Mouse (Mus musculus) thymus, adult 18-20 months (tissue): ENCODE measurements around the gene Ksr2.
"Not testable (repeated sequence)": the region's sequence is repeated elsewhere in the genome, so short reads cannot be mapped to it uniquely, and the experiment has no call there.

Experiments used
- DNase-seq, 2 experiments: peaks; one replicate each; pipeline ENCODE4 v3.0.0; 2022; ENCODE audit warnings: mixed read lengths in 2 of 2

Ksr2 gene

DNA sequence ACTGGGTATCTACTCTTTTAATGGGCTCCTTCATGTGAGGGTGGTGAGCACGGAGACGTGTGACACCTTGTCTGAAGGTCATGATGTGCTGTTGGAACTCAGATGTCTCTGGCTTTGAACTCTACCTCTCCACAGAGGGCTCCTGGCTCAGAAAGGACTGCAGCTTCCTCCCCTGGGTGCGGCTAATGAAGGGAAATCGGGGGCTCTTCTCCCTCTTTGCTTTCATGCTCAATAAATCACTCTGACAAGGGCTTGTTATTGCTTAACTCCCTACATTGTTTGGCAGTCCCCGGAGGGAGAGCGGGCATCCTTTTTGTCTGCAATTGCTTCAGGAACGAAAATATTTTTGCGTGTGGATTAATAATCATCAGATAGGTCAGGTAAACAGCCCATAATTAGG is 127.9 kb downstream of the Ksr2 start:
- DNase-seq, result no peak

DNA sequence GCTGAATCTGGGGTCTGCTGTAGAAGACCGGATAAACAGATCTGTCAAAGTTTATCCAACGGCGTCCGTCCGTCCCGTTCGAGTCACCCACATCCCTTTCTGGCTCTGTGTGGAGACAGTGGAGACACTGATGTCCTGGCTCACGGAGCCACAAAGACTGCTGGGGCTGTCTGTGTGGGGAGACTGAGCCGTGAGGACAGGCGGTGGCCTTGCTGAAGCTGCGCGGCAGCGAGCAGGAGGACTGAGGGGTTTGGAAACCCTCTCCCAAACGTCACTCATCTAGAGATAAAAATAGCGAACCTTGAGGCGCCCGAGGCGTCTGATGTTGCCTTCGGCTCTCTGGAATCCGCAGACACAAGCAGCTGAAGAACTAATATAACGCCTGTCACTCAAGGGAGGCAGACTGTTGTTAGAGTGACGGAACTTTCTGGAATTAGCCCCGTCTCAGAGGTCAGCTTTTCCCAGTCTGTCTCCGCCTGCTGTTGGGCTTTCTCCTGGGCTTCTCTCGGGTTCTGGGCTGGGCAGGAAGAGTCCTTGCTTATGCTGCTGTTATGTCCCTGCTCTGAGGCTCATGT is 133.0 kb downstream of the Ksr2 start:
- DNase-seq, result no peak

DNA sequence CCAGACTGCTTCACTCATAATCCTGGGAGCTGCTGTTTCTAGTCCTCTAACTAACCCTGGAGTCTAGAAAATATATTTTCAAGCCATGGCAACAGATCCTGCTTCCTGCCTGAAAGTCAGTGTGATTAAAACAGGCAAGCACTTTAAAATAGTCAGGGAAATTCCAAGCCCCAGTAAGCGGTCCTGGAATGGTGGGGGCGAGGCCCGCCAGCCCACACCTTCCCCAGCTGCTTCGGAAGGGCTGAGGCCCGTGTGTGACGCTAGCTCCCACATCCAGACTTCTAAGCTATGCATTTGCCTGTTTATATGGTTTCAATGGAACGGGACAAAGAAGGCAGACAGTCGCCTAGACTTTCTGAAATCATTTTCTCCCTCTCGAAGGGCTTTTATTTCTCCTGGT is 137.2 kb downstream of the Ksr2 start:
- no peak for DNase-seq

DNA sequence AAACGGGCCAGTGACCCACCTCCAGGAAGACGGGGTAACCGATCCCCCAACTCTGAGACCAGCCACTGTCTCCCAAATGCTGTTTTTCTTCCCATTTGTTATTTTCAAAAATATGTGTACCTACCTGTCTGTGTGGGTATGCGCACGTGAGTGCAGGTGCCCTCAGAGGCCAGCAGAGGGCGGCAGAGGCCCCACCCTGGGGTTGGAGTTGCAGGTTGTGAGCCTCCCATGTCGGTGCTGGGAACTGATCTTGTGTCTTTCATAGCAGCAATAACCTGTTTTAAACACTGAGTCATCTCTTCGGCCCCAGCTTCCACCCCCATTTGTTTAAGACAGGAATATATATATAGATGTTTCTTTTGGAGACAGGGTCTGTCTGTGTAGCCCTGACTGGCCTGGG is 138.3 kb downstream of the Ksr2 start:
- no peak for DNase-seq

DNA sequence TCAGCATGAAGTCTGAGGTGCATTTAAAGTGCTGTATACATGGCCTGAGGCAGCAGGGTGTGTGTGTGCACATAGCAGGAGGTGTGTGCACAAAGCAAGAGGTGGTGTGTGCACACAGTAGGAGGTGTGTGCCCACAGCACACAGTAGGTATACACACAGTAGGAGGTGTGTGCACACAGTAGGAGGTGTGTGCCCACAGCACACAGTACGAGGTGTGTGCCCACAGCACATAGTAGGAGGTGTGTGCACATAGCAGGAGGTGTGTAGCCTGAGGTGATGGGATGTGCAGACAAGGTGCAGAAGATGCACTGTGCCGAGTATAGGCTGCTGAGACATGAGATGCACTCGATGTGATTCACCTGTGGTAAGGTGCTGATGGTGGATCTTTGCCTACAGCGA is 140.7 kb downstream of the Ksr2 start:
- no peak for DNase-seq

DNA sequence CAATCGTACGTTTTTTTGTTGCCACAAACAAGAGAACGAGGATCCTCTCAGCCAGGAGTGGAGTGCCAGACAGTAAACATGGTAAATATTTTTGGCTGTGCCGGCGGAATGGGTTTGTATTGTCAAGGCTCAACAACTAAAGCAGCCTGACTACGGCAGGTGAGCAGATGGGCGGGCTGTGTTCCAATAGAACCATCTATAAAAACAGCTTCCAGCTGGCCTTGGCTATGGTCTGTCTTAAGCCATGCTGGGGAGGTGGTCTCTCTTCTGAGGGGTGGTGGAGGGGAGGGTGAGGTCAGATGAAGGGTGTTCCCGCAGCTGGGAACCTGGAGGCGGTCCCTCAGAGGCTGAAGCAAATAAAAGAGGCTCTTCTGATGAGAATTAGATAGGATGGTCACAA is 142.8 kb downstream of the Ksr2 start:
- DNase-seq, result no peak

DNA sequence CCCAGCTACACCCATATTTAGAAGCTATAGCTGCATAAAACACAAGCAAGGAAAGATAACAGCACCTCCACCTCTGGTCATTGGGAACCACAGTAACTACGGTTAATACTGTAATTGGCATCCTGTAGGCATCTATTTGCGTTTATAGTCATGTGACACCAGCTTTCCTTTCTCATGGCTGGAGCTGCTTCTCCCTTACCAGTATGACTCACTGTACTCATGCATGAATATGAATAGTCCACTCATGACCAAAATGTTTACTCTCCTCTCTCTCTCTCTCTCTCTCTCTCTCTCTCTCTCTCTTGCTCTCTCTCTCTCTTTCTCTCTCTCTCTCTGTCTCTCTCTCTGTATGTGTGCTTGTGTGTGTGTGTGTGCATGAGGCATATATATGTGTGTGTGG is 147.3 kb downstream of the Ksr2 start:
- no peak for DNase-seq

DNA sequence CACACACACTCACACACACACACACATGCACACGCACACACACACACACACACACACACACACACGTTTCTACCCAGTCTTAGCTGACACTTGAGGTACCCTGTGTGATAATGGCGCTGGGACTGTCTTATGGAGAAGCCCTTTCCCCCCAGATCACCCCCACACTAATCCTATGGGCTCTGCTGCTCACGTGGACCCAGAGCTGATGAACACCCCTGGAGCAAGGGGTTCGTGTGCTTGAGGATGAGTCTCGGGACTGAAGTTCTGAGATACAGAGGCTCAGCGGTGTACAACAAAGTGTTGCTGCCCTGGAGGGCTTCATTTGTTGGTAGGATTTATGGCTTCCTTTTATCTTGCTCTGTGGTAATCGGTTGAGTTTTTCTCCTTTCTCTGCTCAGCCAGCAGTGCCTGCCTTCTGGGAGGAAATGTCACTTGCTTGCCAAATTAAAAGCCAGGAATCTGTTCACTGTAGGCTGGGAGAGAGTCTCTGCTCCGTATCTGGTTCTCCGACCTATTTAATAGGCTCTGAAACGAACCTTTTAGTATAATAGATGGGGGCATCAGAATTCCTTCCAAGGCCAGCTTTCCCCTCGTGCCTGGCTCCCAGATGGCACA is 152.4 kb downstream of the Ksr2 start:
- no peak for DNase-seq

DNA sequence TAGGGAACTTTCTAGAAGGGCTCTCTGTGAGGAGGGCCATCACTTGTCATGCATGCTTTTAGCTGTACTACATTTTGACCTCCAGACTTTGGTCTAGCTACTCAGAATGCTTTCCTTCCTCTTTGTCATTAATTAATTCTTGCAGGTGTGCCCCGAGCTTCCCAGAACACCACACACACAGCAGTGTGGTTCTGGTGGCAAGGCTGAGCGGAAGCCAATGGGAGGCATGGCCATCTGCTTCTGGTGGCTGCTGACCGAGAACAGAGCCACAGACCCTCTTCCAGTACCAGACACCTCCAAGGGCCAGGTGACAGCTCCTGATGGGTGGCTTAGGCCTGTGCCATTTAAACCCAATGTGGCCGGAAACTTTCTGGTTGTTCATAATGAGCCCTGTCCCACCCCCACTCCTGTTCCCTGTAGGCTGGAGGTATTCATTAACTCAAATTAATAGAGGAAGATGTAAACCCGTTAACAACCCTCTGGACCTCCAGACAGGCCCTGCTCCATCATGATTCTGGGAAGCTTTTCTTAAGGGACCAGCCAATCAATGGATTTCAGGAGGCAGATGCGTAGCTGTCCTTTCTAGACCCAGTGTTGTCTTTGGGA is 155.5 kb downstream of the Ksr2 start:
- DNase-seq, result no peak

DNA sequence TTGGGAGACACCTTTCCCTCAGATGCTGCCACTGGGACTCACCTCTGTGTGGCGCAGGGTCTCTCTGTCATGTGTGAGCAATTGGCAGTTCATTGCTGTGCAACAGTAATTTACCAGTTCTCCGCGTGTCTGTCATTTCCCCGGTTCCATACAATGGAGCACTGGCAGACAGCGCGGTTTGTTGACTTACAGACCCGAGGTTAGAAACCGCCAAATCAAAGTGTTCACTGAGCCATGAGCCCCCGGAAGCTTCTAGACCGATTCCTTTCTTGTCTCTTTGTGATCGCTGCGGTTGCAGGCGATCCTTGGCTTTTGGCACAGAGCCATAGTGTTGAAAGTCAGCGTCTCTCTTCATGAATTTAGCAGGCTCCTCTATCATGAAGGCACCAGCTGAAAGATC is 158.6 kb downstream of the Ksr2 start:
- no peak for DNase-seq

DNA sequence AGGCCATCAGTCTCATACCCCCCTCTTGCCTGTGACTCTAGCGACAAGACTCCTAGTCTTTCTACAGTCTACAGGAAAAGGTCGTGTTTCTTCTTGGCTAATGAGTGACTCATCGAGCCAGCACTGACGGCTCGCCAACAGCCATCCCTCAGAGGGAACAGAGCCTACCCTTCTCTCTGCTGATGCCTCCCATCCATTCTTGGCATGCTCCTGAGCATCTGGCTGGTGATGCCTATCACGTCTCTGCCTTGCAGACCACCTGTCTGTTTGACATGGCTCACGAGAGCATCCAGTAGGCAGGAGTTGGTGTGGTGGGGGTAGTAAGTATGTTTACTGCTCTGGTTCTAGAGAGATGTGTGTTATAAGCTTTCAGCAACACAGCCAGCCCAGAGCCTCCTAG is 161.1 kb downstream of the Ksr2 start:
- DNase-seq, result no peak

DNA sequence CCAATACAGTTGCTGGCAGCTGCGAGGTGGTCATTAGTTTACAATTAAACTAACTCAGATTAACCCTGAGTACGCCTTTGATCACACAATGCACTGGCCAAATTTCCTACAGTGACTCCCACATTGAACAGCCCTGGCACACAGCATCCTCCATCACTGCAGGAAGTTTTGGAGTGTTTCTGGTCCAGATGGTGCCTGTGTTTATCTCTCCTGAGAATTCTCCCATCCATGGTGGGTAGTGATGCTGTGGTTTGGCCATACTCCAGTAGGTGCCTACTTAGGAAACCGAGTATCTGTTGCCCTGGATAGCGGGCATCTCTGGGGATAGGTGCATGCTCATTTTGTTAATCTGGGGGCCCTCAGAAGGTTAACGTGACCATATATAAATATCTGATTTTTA is 163.8 kb downstream of the Ksr2 start:
- no peak for DNase-seq

DNA sequence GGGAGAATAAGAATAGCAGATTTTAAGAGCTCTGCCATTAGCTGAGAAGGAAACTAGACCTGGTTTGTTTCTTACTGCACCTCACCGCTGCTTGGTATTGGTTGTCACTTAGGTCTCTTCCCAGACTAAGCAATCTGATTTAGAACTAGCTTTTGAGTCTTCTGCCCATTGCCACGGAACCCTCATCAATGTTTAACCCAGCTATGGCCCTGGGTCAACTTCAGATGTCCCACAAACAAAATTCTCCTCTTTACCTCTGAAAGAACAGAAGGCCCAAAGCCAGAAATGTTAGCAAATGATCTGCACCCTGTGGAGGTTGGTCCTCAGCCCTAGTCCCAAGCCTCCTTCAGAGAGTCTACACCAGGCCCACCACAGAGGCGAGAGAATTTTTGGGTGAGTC is 167.9 kb downstream of the Ksr2 start:
- no peak for DNase-seq

DNA sequence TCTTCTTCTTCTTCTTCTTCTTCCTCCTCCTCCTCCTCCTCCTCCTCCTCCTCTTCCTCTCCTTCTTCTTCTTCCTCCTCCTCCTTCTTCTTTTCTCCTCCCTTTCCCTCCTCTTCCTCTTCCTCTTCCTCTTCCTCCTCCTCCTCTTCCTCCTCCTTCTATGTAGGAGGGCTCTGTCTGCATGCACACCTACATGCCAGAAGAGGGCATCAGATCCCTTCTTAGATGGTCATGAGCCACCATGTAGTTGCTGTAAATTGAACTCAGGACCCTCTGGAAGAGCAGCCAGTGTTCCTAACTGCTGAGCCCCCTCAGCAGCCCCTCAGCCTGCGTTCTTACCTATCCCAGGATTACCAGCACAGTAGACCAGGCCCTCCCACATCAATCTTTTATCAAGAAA is 170.6 kb downstream of the Ksr2 start:
- DNase-seq, result no peak

DNA sequence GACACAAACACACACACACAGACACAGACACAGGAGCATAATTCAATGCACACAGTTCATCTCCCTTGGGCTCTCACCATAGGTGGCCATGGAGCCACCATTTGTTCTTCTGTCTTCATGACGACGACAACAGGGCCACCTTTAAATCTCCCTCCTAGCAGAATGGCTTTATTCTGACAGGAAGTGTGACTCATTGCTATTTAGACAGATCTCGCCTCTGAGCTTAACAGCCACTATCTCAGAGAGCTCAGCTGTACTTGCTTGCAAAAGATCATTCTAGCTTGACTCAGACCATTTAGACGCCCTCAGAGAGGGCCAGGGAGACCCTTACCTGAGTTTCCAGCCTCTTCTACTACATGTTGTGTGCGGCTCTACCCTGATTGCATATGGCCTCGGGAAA is 175.5 kb downstream of the Ksr2 start:
- no peak for DNase-seq

DNA sequence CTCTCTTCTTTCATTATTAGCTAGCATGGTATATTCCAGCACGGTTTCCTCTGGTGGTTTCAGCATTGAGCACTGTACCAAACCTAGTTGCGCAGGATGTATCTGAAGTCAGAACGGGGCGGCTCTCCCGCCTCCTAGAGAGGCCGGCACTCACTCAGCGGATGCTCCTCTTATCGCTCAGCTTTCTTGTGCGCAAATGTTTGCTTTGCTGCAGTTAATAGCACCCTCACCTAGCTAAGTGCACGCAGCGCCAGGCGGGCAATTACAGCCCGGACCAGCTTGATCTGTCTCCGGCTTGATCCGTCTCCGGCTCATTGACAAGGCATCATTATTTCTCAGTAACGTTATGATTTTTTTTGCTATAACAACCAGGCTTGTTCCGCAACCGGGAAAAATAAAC is 179.5 kb downstream of the Ksr2 start:
- no peak for DNase-seq

DNA sequence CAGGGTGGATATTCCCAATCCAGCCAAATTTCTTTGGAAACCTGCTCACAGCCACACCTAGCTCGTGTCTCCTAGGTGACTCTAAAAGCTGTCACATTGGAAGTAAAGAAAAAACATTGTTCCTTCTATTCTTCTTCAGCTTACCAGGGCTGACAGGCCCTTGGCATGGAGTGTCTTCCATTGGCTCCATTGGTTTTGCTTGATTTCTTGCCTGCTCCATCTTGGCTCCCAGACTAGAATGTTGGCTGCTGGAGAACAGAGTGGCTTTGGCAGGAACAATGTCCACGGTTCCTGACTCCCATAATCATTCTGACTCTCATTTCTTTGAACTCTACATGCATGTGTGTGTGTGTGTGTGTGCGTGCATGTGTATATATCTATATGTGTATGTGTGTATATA is 183.0 kb downstream of the Ksr2 start:
- no peak for DNase-seq

DNA sequence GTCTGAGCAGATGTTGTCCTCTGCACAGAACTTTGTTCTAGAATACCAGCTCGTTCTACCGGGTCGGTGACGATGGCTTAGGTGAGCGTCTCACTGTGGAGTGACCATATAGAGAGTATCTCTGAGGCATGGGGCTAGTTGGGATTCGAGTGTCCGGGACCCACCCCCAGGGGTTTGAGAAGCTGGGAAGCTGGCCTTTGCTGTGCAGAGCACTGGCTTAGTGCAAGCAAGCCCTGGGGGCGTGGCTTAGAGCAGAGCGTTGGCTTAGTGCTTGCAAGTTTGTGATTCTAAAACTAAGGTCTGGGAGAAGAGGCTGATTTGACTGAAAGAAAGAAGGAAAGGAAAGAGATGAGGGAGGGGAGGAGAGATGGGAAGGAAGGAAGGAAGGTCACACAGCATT is 188.2 kb downstream of the Ksr2 start:
- no peak for DNase-seq

DNA sequence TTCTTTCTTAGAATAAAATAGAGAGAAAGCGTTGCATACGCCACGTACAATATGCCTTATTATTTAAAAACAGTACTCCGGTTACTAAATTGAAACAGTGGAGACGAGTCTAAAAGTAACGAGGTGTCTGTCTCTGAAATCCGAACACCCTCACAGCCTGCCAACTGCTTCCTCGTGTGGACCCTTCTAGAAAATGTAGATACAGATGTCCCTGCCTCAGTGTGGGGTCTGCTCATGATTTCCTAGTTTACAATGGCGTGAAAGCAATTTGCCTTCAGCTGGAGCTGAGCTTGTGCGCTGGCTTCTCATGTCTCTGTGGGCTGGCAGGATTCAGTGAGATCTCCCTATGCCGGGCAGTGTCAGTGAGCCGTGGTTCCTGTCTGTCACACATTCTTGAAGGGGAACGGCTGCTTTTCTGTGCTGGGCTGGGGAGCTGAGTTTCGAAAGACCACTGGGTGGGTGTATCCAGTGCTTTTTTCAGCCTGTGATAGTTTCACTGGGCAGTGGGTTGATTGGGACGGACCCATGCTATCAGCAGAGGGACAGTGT is 194.0 kb downstream of the Ksr2 start:
- no peak for DNase-seq

DNA sequence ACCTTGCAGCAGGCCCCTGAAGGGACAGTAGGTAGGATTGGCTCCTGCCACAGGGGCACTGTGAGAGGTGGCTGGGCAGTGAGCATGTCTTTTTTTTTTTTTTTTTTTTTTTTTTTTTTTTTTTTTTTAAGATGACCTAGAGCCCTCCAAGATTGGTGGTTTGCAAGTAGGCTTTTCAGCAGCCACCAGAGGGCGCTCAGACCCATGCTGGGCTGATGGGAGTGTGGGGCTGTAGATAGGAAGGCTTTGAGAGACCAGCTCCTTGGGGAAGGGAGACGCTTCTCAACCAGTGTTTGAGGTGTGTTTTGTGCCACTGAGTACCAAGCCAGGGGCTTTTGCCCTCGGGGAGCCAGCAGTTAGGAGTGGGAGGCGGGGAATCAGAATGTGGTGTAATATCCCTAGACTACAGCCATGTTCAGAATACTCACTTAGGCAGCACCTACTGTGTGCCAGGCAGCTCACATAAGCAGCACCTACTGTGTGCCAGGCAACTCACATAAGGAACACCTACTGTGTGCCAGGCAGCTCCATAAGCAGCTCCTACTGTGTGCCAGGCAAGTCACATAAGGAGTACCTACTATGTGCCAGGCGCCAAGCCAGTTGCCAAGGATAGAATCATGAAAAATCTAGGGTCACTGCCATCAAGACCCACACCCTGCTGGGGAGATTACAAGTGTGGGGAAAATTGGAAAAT is 200.7 kb downstream of the Ksr2 start:
- DNase-seq, result no peak

DNA sequence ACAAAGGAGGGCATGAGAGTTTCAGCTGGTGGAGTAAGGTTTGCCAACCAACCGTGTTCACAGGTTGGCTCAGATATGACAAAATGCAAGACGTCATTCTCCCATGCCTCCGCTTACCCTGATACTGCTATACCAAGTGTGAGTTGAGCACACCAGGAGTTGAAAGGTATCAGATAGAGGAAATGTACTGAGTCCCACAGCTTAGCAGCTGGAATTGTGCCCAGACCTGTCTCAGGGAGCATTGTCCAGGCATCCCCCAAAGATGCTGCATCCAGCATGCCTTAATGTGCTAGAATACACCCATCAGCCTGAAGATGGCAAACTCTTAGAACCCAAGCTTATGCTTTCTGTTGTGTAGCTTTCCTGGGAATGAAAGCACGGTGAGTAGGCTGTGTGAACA is 206.5 kb downstream of the Ksr2 start:
- DNase-seq, result no peak

DNA sequence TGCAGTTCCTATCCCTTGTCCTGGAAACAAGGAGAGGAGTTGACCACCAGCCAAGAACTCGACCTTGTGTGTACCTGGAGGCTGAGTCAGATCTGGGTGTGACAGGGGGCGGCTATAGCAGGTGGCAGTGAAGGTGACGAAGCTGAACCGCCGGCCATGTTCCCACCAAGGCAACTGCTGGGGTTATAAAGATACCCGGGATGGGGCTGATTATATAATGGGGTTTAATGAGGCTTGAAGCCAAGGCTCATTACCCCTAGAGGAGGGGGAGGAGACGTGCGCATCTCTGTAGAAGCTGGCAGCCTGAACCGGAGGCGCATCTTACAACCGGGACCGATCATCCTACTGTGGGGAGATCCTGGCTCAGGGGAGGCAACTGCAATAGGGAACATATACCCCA is 208.4 kb downstream of the Ksr2 start:
- no peak for DNase-seq

DNA sequence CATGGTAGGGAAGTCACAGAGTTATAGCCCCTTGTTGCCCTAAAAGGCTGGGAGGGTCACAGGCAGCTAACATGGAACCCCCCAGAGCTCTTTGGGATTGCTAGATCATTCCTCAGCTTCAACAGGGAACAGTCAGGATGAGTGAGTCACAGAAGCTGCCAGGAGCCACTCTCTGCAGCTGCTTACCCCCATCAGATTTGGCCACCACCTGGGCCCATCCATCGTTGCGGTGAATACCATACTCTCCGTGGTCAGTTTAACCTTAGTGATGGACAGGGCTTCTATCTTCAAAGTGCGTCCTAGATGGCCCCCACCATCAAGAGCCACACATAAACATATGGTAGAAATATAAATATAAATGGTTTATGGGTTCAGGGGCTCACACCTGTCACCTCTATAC is 209.4 kb downstream of the Ksr2 start:
- DNase-seq, result not testable (repeated sequence)

DNA sequence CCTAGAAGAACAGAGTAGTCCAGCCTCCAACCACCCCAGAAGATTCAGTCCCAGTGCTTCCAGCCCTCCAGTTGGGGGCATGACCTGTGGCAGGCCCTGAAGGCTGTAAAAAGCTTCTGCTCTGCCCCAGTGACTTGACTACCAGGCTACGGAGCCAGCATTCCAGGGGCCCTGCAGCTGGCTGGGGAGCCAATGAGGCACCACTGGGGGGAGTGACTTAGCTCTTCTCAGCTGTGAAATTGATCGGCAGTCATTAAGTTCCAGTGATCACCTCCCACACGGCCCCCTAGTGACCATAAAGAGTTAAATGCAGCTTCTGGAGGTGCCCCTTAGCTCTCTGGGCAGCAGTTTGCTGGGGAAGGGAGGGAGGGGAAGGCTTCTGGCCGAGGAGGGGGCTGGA is 213.1 kb downstream of the Ksr2 start:
- no peak for DNase-seq
